Mouse (Mus musculus): Measurements from ENCODE around the gene Coro1b. TPM values are rescaled to one million over a fixed set of nuclear protein-coding genes. Genes with fewer than 3 reads are reported as not detected.

Gene Coro1b
- 174 and 189 TPM in 2 replicates for polyA plus RNA-seq (2014; fragmentation: Nextera tagmentation; extraction: Ambion mirVana)

DNA sequence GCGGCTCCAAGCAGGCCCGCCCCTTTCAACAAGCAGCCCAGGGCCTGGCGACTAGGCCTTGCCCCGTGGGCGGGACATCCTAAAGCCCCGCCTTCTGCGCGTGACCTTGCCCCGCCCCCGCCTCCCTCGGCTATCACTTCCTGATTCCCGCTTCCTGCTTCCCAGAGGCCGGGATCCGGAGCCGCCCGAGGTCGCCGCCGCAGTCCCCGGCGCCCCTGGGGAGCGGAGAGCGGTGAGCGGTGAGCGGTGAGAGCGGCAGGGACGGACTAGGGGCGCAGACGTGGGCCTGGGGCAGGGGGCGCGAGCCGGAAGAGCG lies at the start of gene Coro1b:
Coro1b (plus strand) TSS at position 129 of the 316 bp plus-strand sequence.
- Histone ChIP-seq H3K36me3 (ENCODE audit: control insufficient read depth, insufficient read depth, low read length) (peaks cover 28% of the 10 kb centered on the region), H3K4me3 (ENCODE audit: low read depth, low read length) (peak within 1 kb of the TSS; percentile 88), H3K9me3 (ENCODE audit: control insufficient read depth, low read length) (no peaks in the 10 kb centered on the region), H3K27ac (ENCODE audit: low read depth) (peak within 1 kb of the TSS; percentile 43; the same call in 1 of the 2 replicates), H3K9ac (ENCODE audit: low read length) (peak within 1 kb of the TSS; percentile 83), H3K27me3 (replicated peaks; ENCODE audit: control insufficient read depth, insufficient read depth, low read length) (no peaks in the 10 kb centered on the region), H3K4me2 (ENCODE audit: low read length) (peak within 1 kb of the TSS; percentile 59), H3K4me1 (replicated peaks; ENCODE audit: control insufficient read depth, insufficient read depth, low read length) (peaks cover 17% of the 10 kb centered on the region)
- DNase-seq (ENCODE audit: low spot score) (peak; percentile 99), ATAC-seq (replicated peaks; ENCODE audit: low FRiP score, low TSS enrichment, low read depth) (peak; percentile 93)
- under 1% methylated on average over 33 of the region's 33 CpGs for WGBS

GRCm38 (mm10) chr19:4099056-4099455 lies 49.4 kb upstream of the Coro1b start:
- WGBS = 9% methylated on average over 9 of the region's 9 CpGs
- no peaks in the 10 kb centered on the region for H3K9me3 ChIP-seq (ENCODE audit: control insufficient read depth, low read length)
- H3K4me3 ChIP-seq (ENCODE audit: low read depth, low read length) = no peak overlapping the region
- peak; percentile 94 for DNase-seq (ENCODE audit: low spot score)
- no peak for ATAC-seq (replicated peaks; ENCODE audit: low FRiP score, low TSS enrichment, low read depth)
- H3K27me3 ChIP-seq (replicated peaks; ENCODE audit: control insufficient read depth, insufficient read depth, low read length) = peaks cover 23% of the 10 kb centered on the region
- H3K36me3 ChIP-seq (ENCODE audit: control insufficient read depth, insufficient read depth, low read length) = no peaks in the 10 kb centered on the region
- no peak overlapping the region for H3K9ac ChIP-seq (ENCODE audit: low read length)
- peak overlapping the region; percentile 90 for H3K4me2 ChIP-seq (ENCODE audit: low read length)
- H3K27ac ChIP-seq (ENCODE audit: low read depth) = no peak overlapping the region
- H3K4me1 ChIP-seq (replicated peaks; ENCODE audit: control insufficient read depth, insufficient read depth, low read length) = peaks cover 30% of the 10 kb centered on the region

DNA sequence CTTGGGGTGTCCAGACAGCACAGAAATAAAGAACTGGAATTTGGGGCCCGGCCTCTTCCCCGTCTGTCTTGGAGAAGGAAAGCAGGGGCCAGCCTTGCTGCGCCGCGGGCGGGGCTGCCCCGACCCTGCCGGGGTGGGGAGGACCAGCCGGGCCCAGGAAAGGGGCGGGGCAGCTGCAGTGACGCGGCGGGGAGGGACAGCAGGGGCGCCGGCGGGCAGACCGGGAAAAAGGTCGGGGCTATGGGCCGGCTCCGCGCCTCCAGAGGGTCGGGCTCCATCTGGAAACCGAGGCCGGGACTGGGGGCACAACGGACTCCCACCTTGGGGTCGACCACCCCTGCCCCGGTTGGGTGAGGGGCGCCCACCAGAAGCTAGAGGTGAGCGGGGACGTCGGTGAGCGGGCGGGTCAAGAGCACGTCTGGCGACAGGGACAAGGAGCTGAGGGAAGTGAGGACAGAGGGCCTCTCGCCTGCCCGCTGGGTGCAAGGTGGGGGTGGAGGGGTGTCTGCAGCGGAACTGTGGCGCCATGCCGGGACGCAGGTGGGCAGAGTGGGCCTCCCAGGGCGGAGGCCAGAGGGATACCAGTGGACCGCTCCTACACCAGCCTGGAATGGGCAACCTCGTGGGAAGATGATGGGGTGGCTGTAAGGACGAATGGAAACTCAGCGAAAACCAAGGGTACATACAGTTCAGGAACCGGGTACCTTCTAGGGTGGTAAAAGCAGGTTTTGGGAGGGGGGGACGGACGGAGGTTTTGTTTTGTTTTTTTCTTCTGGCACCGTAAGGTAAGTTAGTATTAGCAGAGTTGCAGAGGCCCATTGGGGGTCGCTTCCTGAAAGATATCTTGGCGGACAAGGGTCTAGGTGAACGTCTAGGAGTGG lies 48.3 kb upstream of the Coro1b start, which contains the start of gene Pitpnm1:
Pitpnm1 (plus strand) TSS at position 162 of the 881 bp plus-strand sequence.
- Histone ChIP-seq H3K9me3 (ENCODE audit: control insufficient read depth, low read length) (no peaks in the 10 kb centered on the region), H3K4me3 (ENCODE audit: low read depth, low read length) (peak within 1 kb of the TSS; percentile 41), H3K36me3 (ENCODE audit: control insufficient read depth, insufficient read depth, low read length) (no peaks in the 10 kb centered on the region), H3K9ac (ENCODE audit: low read length) (peak within 1 kb of the TSS; percentile 35; the same call in 1 of the 2 replicates), H3K4me2 (ENCODE audit: low read length) (peak within 1 kb of the TSS; percentile 90), H3K4me1 (replicated peaks; ENCODE audit: control insufficient read depth, insufficient read depth, low read length) (peaks cover 30% of the 10 kb centered on the region), H3K27ac (ENCODE audit: low read depth) (no peak within 1 kb of the TSS), H3K27me3 (replicated peaks; ENCODE audit: control insufficient read depth, insufficient read depth, low read length) (peaks cover 23% of the 10 kb centered on the region)
- ATAC-seq (replicated peaks; ENCODE audit: low FRiP score, low TSS enrichment, low read depth) (no peak), DNase-seq (ENCODE audit: low spot score) (peak; percentile 81)
- WGBS = 1% methylated on average over 53 of the region's 53 CpGs

- Histone ChIP-seq H3K27me3 (replicated peaks; ENCODE audit: control insufficient read depth, insufficient read depth, low read length) (peaks cover 23% of the 10 kb centered on the region), H3K4me1 (replicated peaks; ENCODE audit: control insufficient read depth, insufficient read depth, low read length) (peaks cover 30% of the 10 kb centered on the region), H3K27ac (ENCODE audit: low read depth) (no peak overlapping the region), H3K9ac (ENCODE audit: low read length) (0 out of 2 replicates have a peak overlapping the region, but pooled peaks have one; percentile 23), H3K9me3 (ENCODE audit: control insufficient read depth, low read length) (no peaks in the 10 kb centered on the region), H3K4me2 (ENCODE audit: low read length) (peak overlapping the region; percentile 90), H3K4me3 (ENCODE audit: low read depth, low read length) (peak overlapping the region; percentile 41), H3K36me3 (ENCODE audit: control insufficient read depth, insufficient read depth, low read length) (no peaks in the 10 kb centered on the region)
- ATAC-seq (replicated peaks; ENCODE audit: low FRiP score, low TSS enrichment, low read depth) (no peak), DNase-seq (ENCODE audit: low spot score) (peak; percentile 67)
- under 1% methylated on average over 52 of the region's 52 CpGs for WGBS
Measured at GRCm38 (mm10) chr19:4100718-4101261, 47.6 kb upstream of the Coro1b start.

DNA sequence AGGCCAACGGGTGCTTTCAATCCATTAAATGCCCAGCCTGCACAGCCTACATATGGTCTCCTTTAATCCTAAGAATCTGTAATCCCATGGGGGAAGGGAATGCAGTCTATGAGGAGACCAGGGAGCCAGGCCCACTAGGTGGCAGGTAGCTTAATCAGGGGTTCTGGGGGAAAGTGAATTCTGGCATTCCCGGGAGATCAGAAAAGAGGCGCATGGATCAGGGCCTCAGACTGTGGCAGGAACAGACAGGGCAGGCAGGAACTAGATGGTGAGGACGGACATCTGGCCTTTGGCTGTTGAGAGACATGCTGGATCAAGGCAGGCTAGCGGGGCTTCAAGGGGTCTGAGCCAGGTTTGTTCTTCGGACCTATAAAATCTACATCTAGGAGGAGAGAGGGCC lies 47.0 kb upstream of the Coro1b start:
- H3K9ac ChIP-seq (ENCODE audit: low read length) = no peak overlapping the region
- H3K4me1 ChIP-seq (replicated peaks; ENCODE audit: control insufficient read depth, insufficient read depth, low read length) = peaks cover 26% of the 10 kb centered on the region
- WGBS = 69% methylated on average over 6 of the region's 6 CpGs
- H3K36me3 ChIP-seq (ENCODE audit: control insufficient read depth, insufficient read depth, low read length) = no peaks in the 10 kb centered on the region
- H3K27ac ChIP-seq (ENCODE audit: low read depth) = no peak overlapping the region
- H3K4me3 ChIP-seq (ENCODE audit: low read depth, low read length) = no peak overlapping the region
- ATAC-seq (replicated peaks; ENCODE audit: low FRiP score, low TSS enrichment, low read depth) (no peak), DNase-seq (ENCODE audit: low spot score) (no peak)
- peaks cover 23% of the 10 kb centered on the region for H3K27me3 ChIP-seq (replicated peaks; ENCODE audit: control insufficient read depth, insufficient read depth, low read length)
- 0 out of 2 replicates have a peak overlapping the region, but pooled peaks have one; percentile 90 for H3K4me2 ChIP-seq (ENCODE audit: low read length)
- H3K9me3 ChIP-seq (ENCODE audit: control insufficient read depth, low read length) = no peaks in the 10 kb centered on the region

DNA sequence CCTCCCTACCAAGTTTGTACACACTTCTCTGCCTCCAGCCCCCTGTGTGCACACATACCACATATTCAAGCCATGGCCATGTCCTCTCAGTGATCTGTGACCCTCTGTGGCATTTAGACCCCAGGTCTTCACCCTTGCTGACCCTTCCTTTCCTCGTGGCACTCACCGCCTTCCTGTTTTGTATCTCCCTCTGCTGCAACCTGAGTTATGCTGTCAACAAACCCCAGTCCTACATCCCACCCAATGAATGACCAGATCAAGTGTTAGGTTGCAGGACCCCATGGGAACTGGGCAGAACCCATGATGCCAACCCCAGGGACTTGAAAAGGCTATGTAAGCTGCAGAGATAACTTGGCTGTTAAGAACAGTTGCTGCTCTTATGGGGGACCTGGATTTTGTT lies 46.4 kb upstream of the Coro1b start:
- Histone ChIP-seq H3K9ac (ENCODE audit: low read length) (no peak overlapping the region), H3K36me3 (ENCODE audit: control insufficient read depth, insufficient read depth, low read length) (no peaks in the 10 kb centered on the region)

DNA sequence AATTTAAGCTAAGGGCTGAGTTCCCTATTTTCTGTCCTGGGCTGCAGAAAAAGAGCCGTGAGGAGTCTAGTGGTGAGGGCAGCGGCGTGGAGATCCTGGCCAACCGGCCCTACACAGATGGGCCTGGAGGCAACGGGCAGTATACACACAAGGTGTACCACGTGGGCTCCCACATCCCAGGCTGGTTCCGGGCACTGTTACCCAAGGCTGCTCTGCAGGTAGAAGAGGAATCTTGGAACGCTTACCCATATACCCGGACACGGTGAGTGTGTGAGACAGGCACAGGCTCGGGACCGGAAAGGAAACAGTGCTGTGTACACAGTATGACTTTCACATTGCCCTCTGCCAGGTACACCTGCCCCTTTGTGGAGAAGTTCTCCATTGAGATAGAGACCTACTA lies 45.8 kb upstream of the Coro1b start:
- Histone ChIP-seq H3K27me3 (replicated peaks; ENCODE audit: control insufficient read depth, insufficient read depth, low read length) (peaks cover 23% of the 10 kb centered on the region), H3K9ac (ENCODE audit: low read length) (no peak overlapping the region), H3K4me1 (replicated peaks; ENCODE audit: control insufficient read depth, insufficient read depth, low read length) (peaks cover 24% of the 10 kb centered on the region; the same call in 1 of the 2 replicates), H3K27ac (ENCODE audit: low read depth) (no peak overlapping the region), H3K36me3 (ENCODE audit: control insufficient read depth, insufficient read depth, low read length) (no peaks in the 10 kb centered on the region), H3K4me2 (ENCODE audit: low read length) (no peak overlapping the region), H3K9me3 (ENCODE audit: control insufficient read depth, low read length) (no peaks in the 10 kb centered on the region), H3K4me3 (ENCODE audit: low read depth, low read length) (no peak overlapping the region)
- 92% methylated on average over 12 of the region's 12 CpGs for WGBS
- ATAC-seq (replicated peaks; ENCODE audit: low FRiP score, low TSS enrichment, low read depth) (no peak), DNase-seq (ENCODE audit: low spot score) (no peak)

More for the DNA sequence above, 46.4 kb upstream of the Coro1b start:
- Histone ChIP-seq H3K27ac (ENCODE audit: low read depth) (no peak overlapping the region), H3K27me3 (replicated peaks; ENCODE audit: control insufficient read depth, insufficient read depth, low read length) (peaks cover 23% of the 10 kb centered on the region), H3K4me2 (ENCODE audit: low read length) (no peak overlapping the region), H3K4me3 (ENCODE audit: low read depth, low read length) (no peak overlapping the region), H3K4me1 (replicated peaks; ENCODE audit: control insufficient read depth, insufficient read depth, low read length) (peaks cover 24% of the 10 kb centered on the region; the same call in 1 of the 2 replicates), H3K9me3 (ENCODE audit: control insufficient read depth, low read length) (no peaks in the 10 kb centered on the region)
- DNase-seq (ENCODE audit: low spot score) = no peak
- 86% methylated on average over 2 of the region's 2 CpGs for WGBS
- ATAC-seq (replicated peaks; ENCODE audit: low FRiP score, low TSS enrichment, low read depth) = no peak

DNA sequence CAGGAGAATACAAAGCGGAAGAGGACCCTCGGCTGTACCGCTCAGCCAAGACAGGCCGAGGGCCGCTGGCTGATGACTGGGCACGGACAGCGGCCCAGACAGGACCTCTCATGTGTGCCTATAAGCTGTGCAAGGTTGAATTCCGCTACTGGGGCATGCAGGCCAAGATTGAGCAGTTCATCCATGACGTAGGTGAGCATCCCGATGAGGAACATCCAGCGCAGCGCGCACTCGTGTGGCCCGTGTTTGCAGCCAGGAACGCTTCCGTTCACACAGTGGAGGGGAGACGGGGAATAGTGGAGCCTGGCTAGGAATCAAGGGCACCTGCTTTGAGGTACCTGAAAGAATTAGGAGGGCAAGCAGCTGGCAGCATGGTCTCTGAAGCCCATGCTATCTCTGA lies 45.1 kb upstream of the Coro1b start:
- Histone ChIP-seq H3K4me1 (replicated peaks; ENCODE audit: control insufficient read depth, insufficient read depth, low read length) (peaks cover 20% of the 10 kb centered on the region; the same call in 1 of the 2 replicates), H3K9ac (ENCODE audit: low read length) (no peak overlapping the region), H3K4me3 (ENCODE audit: low read depth, low read length) (no peak overlapping the region), H3K4me2 (ENCODE audit: low read length) (no peak overlapping the region), H3K9me3 (ENCODE audit: control insufficient read depth, low read length) (no peaks in the 10 kb centered on the region), H3K36me3 (ENCODE audit: control insufficient read depth, insufficient read depth, low read length) (no peaks in the 10 kb centered on the region), H3K27ac (ENCODE audit: low read depth) (no peak overlapping the region), H3K27me3 (replicated peaks; ENCODE audit: control insufficient read depth, insufficient read depth, low read length) (peaks cover 23% of the 10 kb centered on the region)
- 95% methylated on average over 18 of the region's 18 CpGs for WGBS
- ATAC-seq (replicated peaks; ENCODE audit: low FRiP score, low TSS enrichment, low read depth) (no peak), DNase-seq (ENCODE audit: low spot score) (no peak)

All from intestine, embryonic 14.5 days (tissue).